Mouse (Mus musculus): Measurements from ENCODE around the gene Lclat1. TPM values are rescaled to one million over a fixed set of nuclear protein-coding genes. Genes with fewer than 3 reads are reported as not detected.

Gene Lclat1
- polyA plus RNA-seq, 1 experiment from 2014 or later: 38.3 TPM

DNA sequence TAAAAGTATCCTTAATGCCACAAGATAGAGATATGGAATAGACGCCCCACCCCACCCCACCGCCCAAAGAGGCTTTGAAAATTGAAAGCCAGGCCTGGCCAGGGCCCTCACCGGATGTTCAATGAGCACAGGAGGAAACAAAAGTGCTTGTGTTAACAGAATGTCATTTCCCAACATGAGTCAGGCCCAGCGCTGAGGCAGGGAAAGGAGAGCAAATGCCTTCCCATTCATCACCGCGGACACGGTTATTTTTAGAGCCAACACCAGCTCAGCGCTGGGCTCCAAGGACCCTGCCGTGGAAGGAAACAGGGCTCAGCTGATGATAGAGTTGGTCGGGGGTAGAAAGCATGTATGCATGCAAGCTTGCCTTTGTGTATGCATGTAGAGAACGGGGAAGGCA is 40.4 kb upstream of the Lclat1 start:
- H3K9ac ChIP-seq (ENCODE audit: low read depth, low read length): no peak overlapping the region; the same call in 1 of the 2 replicates
- H3K4me1 ChIP-seq (ENCODE audit: control insufficient read depth, insufficient read depth, low read length): peaks cover 41% of the 10 kb centered on the region
- no peaks in the 10 kb centered on the region for H3K27me3 ChIP-seq (ENCODE audit: control insufficient read depth, insufficient read depth, low read length)
- no peaks in the 10 kb centered on the region for H3K9me3 ChIP-seq (replicated peaks; ENCODE audit: control insufficient read depth, low read length)
- ATAC-seq (replicated peaks; ENCODE audit: insufficient number of reproducible peaks, low FRiP score, low TSS enrichment): 0 out of 2 replicates have a peak, but pooled peaks have one; percentile 29
- WGBS (ENCODE audit: insufficient replicate concordance): 9% methylated on average over 11 of the region's 11 CpGs
- H3K4me3 ChIP-seq (ENCODE audit: low read depth, low read length): no peak overlapping the region
- no peak overlapping the region for H3K4me2 ChIP-seq
- H3K36me3 ChIP-seq (ENCODE audit: control insufficient read depth, insufficient read depth, low read length): no peaks in the 10 kb centered on the region
- H3K27ac ChIP-seq (ENCODE audit: low read depth, low read length): peak overlapping the region; percentile 87

GRCm38 (mm10) chr17:73068321-73068992 is 39.3 kb upstream of the Lclat1 start:
- Histone ChIP-seq H3K27me3 (ENCODE audit: control insufficient read depth, insufficient read depth, low read length) (no peaks in the 10 kb centered on the region), H3K36me3 (ENCODE audit: control insufficient read depth, insufficient read depth, low read length) (no peaks in the 10 kb centered on the region), H3K27ac (ENCODE audit: low read depth, low read length) (peak overlapping the region; percentile 87), H3K9me3 (replicated peaks; ENCODE audit: control insufficient read depth, low read length) (no peaks in the 10 kb centered on the region), H3K4me3 (ENCODE audit: low read depth, low read length) (no peak overlapping the region), H3K4me1 (ENCODE audit: control insufficient read depth, insufficient read depth, low read length) (peaks cover 50% of the 10 kb centered on the region), H3K4me2 (no peak overlapping the region), H3K9ac (ENCODE audit: low read depth, low read length) (no peak overlapping the region)
- 56% methylated on average over 10 of the region's 10 CpGs for WGBS (ENCODE audit: insufficient replicate concordance)
- no peak for ATAC-seq (replicated peaks; ENCODE audit: insufficient number of reproducible peaks, low FRiP score, low TSS enrichment)

DNA sequence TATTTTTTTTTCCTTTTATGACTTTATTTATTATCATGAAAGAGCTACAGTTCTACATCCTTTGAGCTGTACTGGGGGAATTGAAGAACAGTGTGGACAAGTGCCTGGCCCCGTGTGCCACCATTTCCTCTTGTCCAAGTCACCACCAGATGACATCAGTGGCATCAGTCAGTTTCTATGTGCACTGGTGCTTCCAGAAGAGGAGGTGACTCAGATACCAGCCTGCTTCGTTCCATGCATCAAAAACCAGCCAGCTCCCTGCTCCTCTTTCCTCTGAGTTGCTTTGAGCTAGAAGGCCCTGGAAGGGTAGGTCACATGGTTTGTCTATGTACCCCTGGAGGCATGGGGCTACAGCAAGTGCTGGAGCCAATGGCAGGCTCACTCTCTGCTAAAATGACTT is 37.3 kb upstream of the Lclat1 start:
- no peaks in the 10 kb centered on the region for H3K27me3 ChIP-seq (ENCODE audit: control insufficient read depth, insufficient read depth, low read length)
- H3K27ac ChIP-seq (ENCODE audit: low read depth, low read length): no peak overlapping the region
- no peak overlapping the region for H3K4me3 ChIP-seq (ENCODE audit: low read depth, low read length)
- no peaks in the 10 kb centered on the region for H3K36me3 ChIP-seq (ENCODE audit: control insufficient read depth, insufficient read depth, low read length)
- no peaks in the 10 kb centered on the region for H3K9me3 ChIP-seq (replicated peaks; ENCODE audit: control insufficient read depth, low read length)
- WGBS (ENCODE audit: insufficient replicate concordance): 77% methylated on average over 2 of the region's 2 CpGs
- H3K9ac ChIP-seq (ENCODE audit: low read depth, low read length): no peak overlapping the region
- peaks cover 50% of the 10 kb centered on the region for H3K4me1 ChIP-seq (ENCODE audit: control insufficient read depth, insufficient read depth, low read length)
- no peak overlapping the region for H3K4me2 ChIP-seq
- ATAC-seq (replicated peaks; ENCODE audit: insufficient number of reproducible peaks, low FRiP score, low TSS enrichment): no peak

DNA sequence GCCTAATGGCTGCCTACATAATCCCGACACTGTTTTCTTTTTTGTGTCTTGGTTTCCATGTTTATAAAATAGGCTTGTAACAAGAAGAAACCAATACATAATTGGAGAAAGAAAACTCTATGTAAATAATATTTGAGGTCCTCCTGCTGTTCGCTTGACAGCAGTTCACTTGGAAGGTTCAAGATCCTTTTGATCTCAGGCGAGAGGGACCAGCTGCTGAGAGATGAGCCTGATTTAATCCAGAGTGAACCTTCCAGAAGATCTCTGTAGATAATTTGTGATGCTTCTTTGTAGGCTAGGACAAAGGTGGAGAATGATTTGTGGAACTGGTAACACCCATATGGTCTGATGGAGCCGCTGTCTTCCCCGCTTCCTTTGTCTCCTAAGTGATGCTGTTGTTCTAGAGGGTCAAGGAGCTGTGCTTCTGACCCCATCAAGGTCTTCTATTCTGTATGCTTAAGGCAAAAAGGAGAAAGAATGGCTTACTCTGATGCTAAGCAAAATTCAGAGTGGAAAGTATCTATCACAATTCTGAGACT is 36.0 kb upstream of the Lclat1 start:
- Histone ChIP-seq H3K9ac (ENCODE audit: low read depth, low read length) (no peak overlapping the region), H3K4me2 (no peak overlapping the region), H3K36me3 (ENCODE audit: control insufficient read depth, insufficient read depth, low read length) (no peaks in the 10 kb centered on the region), H3K9me3 (replicated peaks; ENCODE audit: control insufficient read depth, low read length) (no peaks in the 10 kb centered on the region), H3K4me1 (ENCODE audit: control insufficient read depth, insufficient read depth, low read length) (peaks cover 39% of the 10 kb centered on the region), H3K27ac (ENCODE audit: low read depth, low read length) (peak overlapping the region; percentile 81), H3K27me3 (ENCODE audit: control insufficient read depth, insufficient read depth, low read length) (no peaks in the 10 kb centered on the region), H3K4me3 (ENCODE audit: low read depth, low read length) (no peak overlapping the region)
- 63% methylated on average over 5 of the region's 5 CpGs for WGBS (ENCODE audit: insufficient replicate concordance)
- peak; percentile 15; the same call in 1 of the 2 replicates for ATAC-seq (replicated peaks; ENCODE audit: insufficient number of reproducible peaks, low FRiP score, low TSS enrichment)

- ATAC-seq (replicated peaks; ENCODE audit: insufficient number of reproducible peaks, low FRiP score, low TSS enrichment): peak; percentile 84
- 14% methylated on average over 8 of the region's 8 CpGs for WGBS (ENCODE audit: insufficient replicate concordance)
Observed at GRCm38 (mm10) chr17:73072286-73072685, 35.5 kb upstream of the Lclat1 start.

GRCm38 (mm10) chr17:73074631-73075030 is 33.2 kb upstream of the Lclat1 start:
- Histone ChIP-seq H3K27ac (ENCODE audit: low read depth, low read length) (no peak overlapping the region), H3K4me2 (no peak overlapping the region), H3K4me1 (ENCODE audit: control insufficient read depth, insufficient read depth, low read length) (peaks cover 21% of the 10 kb centered on the region), H3K9ac (ENCODE audit: low read depth, low read length) (no peak overlapping the region), H3K4me3 (ENCODE audit: low read depth, low read length) (no peak overlapping the region), H3K27me3 (ENCODE audit: control insufficient read depth, insufficient read depth, low read length) (no peaks in the 10 kb centered on the region), H3K9me3 (replicated peaks; ENCODE audit: control insufficient read depth, low read length) (no peaks in the 10 kb centered on the region), H3K36me3 (ENCODE audit: control insufficient read depth, insufficient read depth, low read length) (no peaks in the 10 kb centered on the region)
- no peak for ATAC-seq (replicated peaks; ENCODE audit: insufficient number of reproducible peaks, low FRiP score, low TSS enrichment)
- WGBS (ENCODE audit: insufficient replicate concordance): 59% methylated on average over 3 of the region's 3 CpGs

More at GRCm38 (mm10) chr17:73072286-73072685, 35.5 kb upstream of the Lclat1 start:
- H3K9ac ChIP-seq (ENCODE audit: low read depth, low read length): no peak overlapping the region
- H3K9me3 ChIP-seq (replicated peaks; ENCODE audit: control insufficient read depth, low read length): no peaks in the 10 kb centered on the region
- no peak overlapping the region for H3K4me3 ChIP-seq (ENCODE audit: low read depth, low read length)
- H3K36me3 ChIP-seq (ENCODE audit: control insufficient read depth, insufficient read depth, low read length): no peaks in the 10 kb centered on the region
- peak overlapping the region; percentile 12; the same call in 1 of the 2 replicates for H3K4me2 ChIP-seq
- peak overlapping the region; percentile 81 for H3K27ac ChIP-seq (ENCODE audit: low read depth, low read length)
- no peaks in the 10 kb centered on the region for H3K27me3 ChIP-seq (ENCODE audit: control insufficient read depth, insufficient read depth, low read length)
- H3K4me1 ChIP-seq (ENCODE audit: control insufficient read depth, insufficient read depth, low read length): peaks cover 37% of the 10 kb centered on the region

DNA sequence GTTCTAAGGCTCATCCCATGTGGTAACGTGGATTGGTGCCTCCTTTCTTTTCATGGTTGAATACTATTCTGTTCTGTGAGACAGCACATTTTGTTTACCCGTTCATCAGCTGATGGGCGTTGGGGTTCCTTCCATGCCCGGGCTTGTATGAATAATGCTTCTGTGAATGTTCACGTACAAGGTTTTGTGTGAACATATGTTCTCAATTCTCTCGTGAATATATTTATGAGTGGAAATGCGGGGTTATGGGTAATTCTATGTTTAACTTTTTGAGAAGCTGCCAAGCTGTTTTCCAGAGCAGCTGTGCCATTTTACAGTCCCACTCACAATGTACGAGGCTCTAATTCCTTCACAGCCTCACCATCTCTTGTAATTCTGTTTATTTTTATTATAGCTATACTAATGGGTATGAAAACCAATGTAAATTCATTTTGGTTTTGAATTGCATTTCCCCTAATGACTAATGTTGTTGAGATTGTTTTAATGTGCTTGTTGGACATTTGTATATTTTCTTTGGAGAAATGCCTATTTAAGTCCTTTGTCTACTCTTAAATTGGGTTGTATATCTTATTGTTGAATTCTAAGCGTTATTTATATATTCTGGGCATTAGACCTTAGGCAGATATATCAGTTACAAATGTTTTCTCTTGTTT is 32.4 kb upstream of the Lclat1 start:
- H3K27me3 ChIP-seq (ENCODE audit: control insufficient read depth, insufficient read depth, low read length): no peaks in the 10 kb centered on the region
- H3K9me3 ChIP-seq (replicated peaks; ENCODE audit: control insufficient read depth, low read length): no peaks in the 10 kb centered on the region
- H3K4me3 ChIP-seq (ENCODE audit: low read depth, low read length): no peak overlapping the region
- 78% methylated on average over 9 of the region's 9 CpGs for WGBS (ENCODE audit: insufficient replicate concordance)
- H3K4me2 ChIP-seq: no peak overlapping the region
- no peak overlapping the region for H3K9ac ChIP-seq (ENCODE audit: low read depth, low read length)
- H3K4me1 ChIP-seq (ENCODE audit: control insufficient read depth, insufficient read depth, low read length): peaks cover 21% of the 10 kb centered on the region
- no peak for ATAC-seq (replicated peaks; ENCODE audit: insufficient number of reproducible peaks, low FRiP score, low TSS enrichment)
- no peak overlapping the region for H3K27ac ChIP-seq (ENCODE audit: low read depth, low read length)
- H3K36me3 ChIP-seq (ENCODE audit: control insufficient read depth, insufficient read depth, low read length): no peaks in the 10 kb centered on the region

DNA sequence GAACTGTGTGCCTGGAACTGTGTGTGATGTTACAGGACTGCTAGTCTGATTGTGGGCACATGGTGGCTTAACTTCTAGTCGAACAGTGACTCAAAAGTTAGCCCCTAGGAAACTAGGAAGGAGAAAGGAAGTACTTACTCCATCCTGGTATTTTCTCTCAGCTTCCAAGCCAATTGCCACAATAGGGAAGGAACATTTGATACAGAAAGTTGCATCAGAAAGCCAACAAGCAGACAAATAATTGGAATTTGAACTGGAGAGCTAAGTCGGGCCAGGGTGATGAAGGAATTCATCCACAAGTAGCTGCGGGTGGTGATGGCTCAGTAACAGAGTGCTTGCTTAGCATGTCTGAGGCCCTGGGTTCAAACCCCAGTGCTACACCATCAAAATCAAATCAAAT is 30.1 kb upstream of the Lclat1 start:
- H3K27me3 ChIP-seq (ENCODE audit: control insufficient read depth, insufficient read depth, low read length): no peaks in the 10 kb centered on the region
- no peaks in the 10 kb centered on the region for H3K36me3 ChIP-seq (ENCODE audit: control insufficient read depth, insufficient read depth, low read length)
- H3K9me3 ChIP-seq (replicated peaks; ENCODE audit: control insufficient read depth, low read length): no peaks in the 10 kb centered on the region
- peaks cover 18% of the 10 kb centered on the region for H3K4me1 ChIP-seq (ENCODE audit: control insufficient read depth, insufficient read depth, low read length)
- ATAC-seq (replicated peaks; ENCODE audit: insufficient number of reproducible peaks, low FRiP score, low TSS enrichment): no peak
- WGBS (ENCODE audit: insufficient replicate concordance): 83% methylated on average over 3 of the region's 3 CpGs
- H3K9ac ChIP-seq (ENCODE audit: low read depth, low read length): no peak overlapping the region
- no peak overlapping the region for H3K4me3 ChIP-seq (ENCODE audit: low read depth, low read length)
- no peak overlapping the region for H3K4me2 ChIP-seq
- H3K27ac ChIP-seq (ENCODE audit: low read depth, low read length): no peak overlapping the region
